Mouse (Mus musculus): Measurements from ENCODE around the gene Zfp341.
A peak's percentile ranks its signal among the peaks of the same experiment; 100 is the strongest.

- TF ChIP-seq POLR2A (IDR thresholded peaks at IDR 0.05; ENCODE audit: insufficient read depth, low read length) (no peak), CTCF (IDR thresholded peaks at IDR 0.05; ENCODE audit: low read depth, low read length) (peak; percentile 65)
These were observed 20.1 kb upstream of the Zfp341 start for GRCm38 (mm10) chr2:154593025-154593424.

Measured in ES-Bruce4 (cell line).